Mouse (Mus musculus) adrenal gland, adult (tissue): Measurements from ENCODE around the gene Trpm8.

Experiments
- DNase-seq, 2 experiments: peaks; one replicate each; pipeline ENCODE4 v3.0.0; 2022 to 2023; ENCODE audit warnings: low spot score in 1 of 2; ENCODE audit not compliant: inconsistent age in 2 of 2

The Trpm8 gene

GRCm38 (mm10) chr1:88263778-88264177 lies 13.7 kb upstream of the Trpm8 start:
- peak; percentile 36 to 70 for DNase-seq

GRCm38 (mm10) chr1:88264237-88264868 lies 13.1 kb upstream of the Trpm8 start:
- peak; percentile 51 to 83 for DNase-seq

- DNase-seq = peak; percentile 64 to 81
Observed at GRCm38 (mm10) chr1:88264869-88265240, 12.6 kb upstream of the Trpm8 start.

GRCm38 (mm10) chr1:88266123-88266522 lies 11.3 kb upstream of the Trpm8 start:
- DNase-seq = peak in 1 of 2 experiments; percentile 55

GRCm38 (mm10) chr1:88267489-88267888 lies 10.0 kb upstream of the Trpm8 start:
- peak; percentile 26 to 68 for DNase-seq

- peak in 1 of 2 experiments; percentile 71 for DNase-seq
Observed at GRCm38 (mm10) chr1:88268070-88268469, 9.4 kb upstream of the Trpm8 start.

GRCm38 (mm10) chr1:88269539-88270309 lies 7.7 kb upstream of the Trpm8 start:
- no peak for DNase-seq

- peak in 1 of 2 experiments; percentile 28 for DNase-seq
Observed at GRCm38 (mm10) chr1:88272851-88273250, 4.6 kb upstream of the Trpm8 start.

GRCm38 (mm10) chr1:88273326-88273725 lies 4.1 kb upstream of the Trpm8 start:
- peak in 1 of 2 experiments; percentile 44 for DNase-seq

GRCm38 (mm10) chr1:88273832-88274231 lies 3.6 kb upstream of the Trpm8 start:
- peak in 1 of 2 experiments; percentile 48 for DNase-seq

GRCm38 (mm10) chr1:88274371-88275077 lies 2.9 kb upstream of the Trpm8 start:
- peak in 1 of 2 experiments; percentile 38 for DNase-seq

- DNase-seq = peak in 1 of 2 experiments; percentile 36
Observed at GRCm38 (mm10) chr1:88275078-88275680, 2.3 kb upstream of the Trpm8 start.

- peak; percentile 31 to 64 for DNase-seq
Observed at GRCm38 (mm10) chr1:88275698-88276523, 1.6 kb upstream of the Trpm8 start.

GRCm38 (mm10) chr1:88276524-88277097 lies 850 bp upstream of the Trpm8 start:
- DNase-seq = no peak

GRCm38 (mm10) chr1:88277818-88278511 lies 504 bp downstream of the Trpm8 start:
- DNase-seq = peak in 1 of 2 experiments; percentile 49

GRCm38 (mm10) chr1:88279111-88280005 lies 1.9 kb downstream of the Trpm8 start:
- peak; percentile 28 to 82 for DNase-seq

GRCm38 (mm10) chr1:88280006-88280690 lies 2.7 kb downstream of the Trpm8 start:
- DNase-seq = peak in 1 of 2 experiments; percentile 56

- no peak for DNase-seq
Observed at GRCm38 (mm10) chr1:88282301-88282700, 4.8 kb downstream of the Trpm8 start.
